Mouse (Mus musculus) kidney, adult 9 months (tissue): ENCODE results near the gene Rgmb.

Experiments used
- DNase-seq: peaks from one replicate; pipeline ENCODE4 v3.0.0; 2022

The Rgmb gene

GRCm38 (mm10) chr17:15821706-15822105, 9.1 kb downstream of the Rgmb start:
- no peak for DNase-seq

- DNase-seq, result no peak
Observed at GRCm38 (mm10) chr17:15820761-15821160, 10.1 kb downstream of the Rgmb start.

GRCm38 (mm10) chr17:15820146-15820545, 10.7 kb downstream of the Rgmb start:
- no peak for DNase-seq

- DNase-seq, result no peak
Observed at GRCm38 (mm10) chr17:15818372-15818771, 12.5 kb downstream of the Rgmb start.

- DNase-seq, result no peak
Observed at GRCm38 (mm10) chr17:15817634-15818033, 13.2 kb downstream of the Rgmb start.

GRCm38 (mm10) chr17:15817096-15817450, 13.8 kb downstream of the Rgmb start:
- DNase-seq, result no peak

GRCm38 (mm10) chr17:15816379-15817095, 14.3 kb downstream of the Rgmb start:
- no peak for DNase-seq

- DNase-seq, result no peak
Observed at GRCm38 (mm10) chr17:15815312-15816018, 15.4 kb downstream of the Rgmb start.

- DNase-seq, result no peak
Observed at GRCm38 (mm10) chr17:15813658-15814212, 17.1 kb downstream of the Rgmb start.

GRCm38 (mm10) chr17:15812136-15812778, 18.6 kb downstream of the Rgmb start:
- DNase-seq, result no peak

- no peak for DNase-seq
Observed at GRCm38 (mm10) chr17:15809949-15810348, 20.9 kb downstream of the Rgmb start.

GRCm38 (mm10) chr17:15808468-15809374, 22.1 kb downstream of the Rgmb start:
- DNase-seq, result peak; percentile 28

- no peak for DNase-seq
Observed at GRCm38 (mm10) chr17:15808015-15808414, 22.8 kb downstream of the Rgmb start.

- DNase-seq, result no peak
Observed at GRCm38 (mm10) chr17:15807295-15807984, 23.4 kb downstream of the Rgmb start.

- peak; percentile 42 for DNase-seq
Observed at GRCm38 (mm10) chr17:15804008-15804812, 26.6 kb downstream of the Rgmb start.

- no peak for DNase-seq
Observed at GRCm38 (mm10) chr17:15799195-15799793, 31.5 kb downstream of the Rgmb start.

- DNase-seq, result no peak
Observed at GRCm38 (mm10) chr17:15790716-15791115, 40.1 kb downstream of the Rgmb start.

- peak; percentile 54 for DNase-seq
Observed at GRCm38 (mm10) chr17:15787036-15787435, 43.8 kb downstream of the Rgmb start.

GRCm38 (mm10) chr17:15777979-15778378, 52.9 kb downstream of the Rgmb start:
- DNase-seq, result peak; percentile 24

- no peak for DNase-seq
Observed at GRCm38 (mm10) chr17:15776349-15776748, 54.5 kb downstream of the Rgmb start.
